Mouse (Mus musculus): ENCODE measurements around the gene Ano3. TPM values are rescaled to one million over a fixed set of nuclear protein-coding genes. Genes with fewer than 3 reads are reported as not detected.
"Not testable (repeated sequence)": the region's sequence is repeated elsewhere in the genome, so short reads cannot be mapped to it uniquely, and the experiment has no call there.

The Ano3 gene
- 10 to 100 TPM; 15.2 to 16.3 TPM for total RNA-seq (2021)
- long read RNA-seq, partial matches to known transcripts: 3 of 8 reads
- long read RNA-seq, other reads (novel, unspliced or antisense): 5 of 8 reads

- DNase-seq (ENCODE audit: low spot score in 2 of 2): not testable (repeated sequence)
Measured at GRCm38 (mm10) chr2:110950823-110951222, at the start of gene Ano3. Gene Ano3 (minus strand): TSS chr2:110950923.

GRCm38 (mm10) chr2:110990071-110990470, 39.3 kb upstream of the Ano3 start:
- DNase-seq (ENCODE audit: low spot score in 2 of 2): no peak

GRCm38 (mm10) chr2:110989539-110989938, 38.8 kb upstream of the Ano3 start:
- no peak for DNase-seq (ENCODE audit: low spot score in 2 of 2)

- no peak for DNase-seq (ENCODE audit: low spot score in 2 of 2)
Measured at GRCm38 (mm10) chr2:110985853-110986271, 35.1 kb upstream of the Ano3 start.

- DNase-seq (ENCODE audit: low spot score in 2 of 2): no peak
Measured at GRCm38 (mm10) chr2:110981733-110982132, 31.0 kb upstream of the Ano3 start.

- no peak for DNase-seq (ENCODE audit: low spot score in 2 of 2)
Measured at GRCm38 (mm10) chr2:110979610-110980009, 28.9 kb upstream of the Ano3 start.

- no peak for DNase-seq (ENCODE audit: low spot score in 2 of 2)
Measured at GRCm38 (mm10) chr2:110976871-110977270, 26.1 kb upstream of the Ano3 start.

- no peak for DNase-seq (ENCODE audit: low spot score in 2 of 2)
Measured at GRCm38 (mm10) chr2:110970158-110970557, 19.4 kb upstream of the Ano3 start.

GRCm38 (mm10) chr2:110965398-110965797, 14.7 kb upstream of the Ano3 start:
- no peak for DNase-seq (ENCODE audit: low spot score in 2 of 2)

GRCm38 (mm10) chr2:110950432-110950803, 305 bp downstream of the Ano3 start:
- DNase-seq (ENCODE audit: low spot score in 2 of 2): no peak

GRCm38 (mm10) chr2:110949679-110950431, 868 bp downstream of the Ano3 start:
- DNase-seq (ENCODE audit: low spot score in 2 of 2): peak; percentile 42 to 56

- DNase-seq (ENCODE audit: low spot score in 2 of 2): no peak
Measured at GRCm38 (mm10) chr2:110945171-110945570, 5.6 kb downstream of the Ano3 start.

GRCm38 (mm10) chr2:110935691-110936090, 15.0 kb downstream of the Ano3 start:
- DNase-seq (ENCODE audit: low spot score in 2 of 2): no peak

GRCm38 (mm10) chr2:110929126-110929525, 21.6 kb downstream of the Ano3 start:
- no peak for DNase-seq (ENCODE audit: low spot score in 2 of 2)

GRCm38 (mm10) chr2:110909506-110909905, 41.2 kb downstream of the Ano3 start:
- no peak for DNase-seq (ENCODE audit: low spot score in 2 of 2)

GRCm38 (mm10) chr2:110906473-110906872, 44.2 kb downstream of the Ano3 start:
- peak in 1 of 2 experiments; percentile 21 for DNase-seq (ENCODE audit: low spot score in 2 of 2)

- no peak for DNase-seq (ENCODE audit: low spot score in 2 of 2)
Measured at GRCm38 (mm10) chr2:110896477-110897270, 54.0 kb downstream of the Ano3 start.

- DNase-seq (ENCODE audit: low spot score in 2 of 2): no peak
Measured at GRCm38 (mm10) chr2:110871650-110872049, 79.1 kb downstream of the Ano3 start.

GRCm38 (mm10) chr2:110865584-110865983, 85.1 kb downstream of the Ano3 start:
- DNase-seq (ENCODE audit: low spot score in 2 of 2): no peak

- no peak for DNase-seq (ENCODE audit: low spot score in 2 of 2)
Measured at GRCm38 (mm10) chr2:110863376-110863775, 87.3 kb downstream of the Ano3 start.

- DNase-seq (ENCODE audit: low spot score in 2 of 2): no peak
Measured at GRCm38 (mm10) chr2:110839559-110840243, 111.0 kb downstream of the Ano3 start.

- no peak for DNase-seq (ENCODE audit: low spot score in 2 of 2)
Measured at GRCm38 (mm10) chr2:110816189-110816588, 134.5 kb downstream of the Ano3 start.

All from layer of hippocampus, postnatal 10 days (tissue).